Mouse (Mus musculus) forebrain, embryonic 14.5 days (tissue): ENCODE measurements around the gene Irs2. TPM values are rescaled to one million over a fixed set of nuclear protein-coding genes. Genes with fewer than 3 reads are reported as not detected.
A peak's percentile ranks its signal among the peaks of the same experiment; 100 is the strongest.

Source experiments
- ATAC-seq: fragments of 200-750 bp; cut with Nextera tagmentation; 2 replicates; pipeline ENCODE4 v1.8.0; 2017; ENCODE audit warnings: mild to moderate bottlenecking, moderate library complexity
- DNase-seq: peaks from one replicate; pipeline ENCODE4 v3.0.0-alpha.2; 2015; ENCODE audit warnings: low spot score
- H3K27ac ChIP-seq: fragments of 300-500 bp; sonication (generic); 2 replicates; pipeline ENCODE4 v1.5.1; 2014; ENCODE audit warnings: low read depth, mild to moderate bottlenecking, control low read depth, low read length, moderate library complexity
- H3K27me3 ChIP-seq: fragments of 300-500 bp; sonication (generic); replicated peaks from 2 replicates; pipeline ENCODE4 v1.6.1; 2014; ENCODE audit warnings: low read length, control low read depth, mixed read lengths; ENCODE audit not compliant: control insufficient read depth, insufficient read depth
- H3K36me3 ChIP-seq: fragments of 300-500 bp; sonication (generic); 2 replicates; pipeline ENCODE4 v1.6.1; 2014; ENCODE audit warnings: low read length, control low read depth; ENCODE audit not compliant: control insufficient read depth, insufficient read depth
- H3K4me1 ChIP-seq: fragments of 300-500 bp; sonication (generic); 2 replicates; pipeline ENCODE4 v1.6.1; 2014; ENCODE audit warnings: antibody characterized with exemption, low read length, control low read depth; ENCODE audit not compliant: control insufficient read depth, insufficient read depth
- H3K4me2 ChIP-seq: fragments of 300-500 bp; sonication (generic); 2 replicates; pipeline ENCODE4 v1.6.1; 2014; ENCODE audit warnings: mild to moderate bottlenecking, control low read depth, low read length
- H3K4me3 ChIP-seq: fragments of 300-500 bp; sonication (generic); 2 replicates; pipeline ENCODE4 v1.5.1; 2014; ENCODE audit warnings: low read depth, low read length, control low read depth
- H3K9ac ChIP-seq: fragments of 300-500 bp; sonication (generic); 2 replicates; pipeline ENCODE4 v1.6.1; 2014; ENCODE audit warnings: mild to moderate bottlenecking, low read length, control low read depth, moderate library complexity
- H3K9me3 ChIP-seq: fragments of 300-500 bp; sonication (generic); replicated peaks from 2 replicates; pipeline ENCODE4 v1.6.1; 2016; ENCODE audit warnings: low read length, control low read depth, mixed read lengths; ENCODE audit not compliant: control insufficient read depth
- WGBS: fragments of 180-500 bp; shearing (Covaris S2); extraction: QIAGEN DNeasy Blood & Tissue Kit; methylation state at CpG from one replicate; pipeline ENCODE4 v1.1.7; 2014; 5-methylcytosine and 5-hydroxymethylcytosine counted together
- polyA plus RNA-seq: library from polyadenylated mRNA; unstranded; fragments of >200 nt; fragmentation: Nextera tagmentation; extraction: Ambion mirVana; gene quantifications from 2 replicates; pipeline ENCODE4 v1.2.1, GENCODE M21; 2014

Gene Irs2
- polyA plus RNA-seq, 1 experiment from 2014 or later = 3.9 TPM

DNA sequence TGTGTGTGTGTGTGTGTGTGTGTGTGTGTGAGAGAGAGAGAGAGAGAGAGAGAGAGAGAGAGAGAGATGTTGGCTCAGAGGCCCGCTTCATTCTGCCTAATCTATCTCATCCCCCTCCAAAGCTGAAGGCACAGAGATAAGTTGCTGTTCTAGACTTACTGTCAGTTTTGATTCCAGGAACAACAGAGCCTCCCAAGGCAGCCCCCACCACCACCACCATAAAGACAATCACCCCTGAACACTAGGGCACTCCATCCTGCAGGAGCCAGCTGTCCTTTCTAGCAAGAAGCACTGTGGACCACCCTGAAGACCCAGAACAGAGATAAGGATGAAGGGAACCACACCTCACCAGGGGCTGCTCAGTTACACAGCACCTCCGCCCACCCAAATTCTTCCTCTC lies 12.0 kb downstream of the Irs2 start:
- Histone ChIP-seq H3K4me3 (no peak overlapping the region), H3K9ac (no peak overlapping the region), H3K9me3 (no peaks in the 10 kb centered on the region), H3K27ac (no peak overlapping the region), H3K36me3 (peaks cover 9% of the 10 kb centered on the region; the same call in 1 of the 2 replicates), H3K4me2 (no peak overlapping the region), H3K27me3 (no peaks in the 10 kb centered on the region), H3K4me1 (peaks cover 34% of the 10 kb centered on the region)
- ATAC-seq (no peak), DNase-seq (no peak)
- 94% methylated on average over 2 of the region's 2 CpGs for WGBS

DNA sequence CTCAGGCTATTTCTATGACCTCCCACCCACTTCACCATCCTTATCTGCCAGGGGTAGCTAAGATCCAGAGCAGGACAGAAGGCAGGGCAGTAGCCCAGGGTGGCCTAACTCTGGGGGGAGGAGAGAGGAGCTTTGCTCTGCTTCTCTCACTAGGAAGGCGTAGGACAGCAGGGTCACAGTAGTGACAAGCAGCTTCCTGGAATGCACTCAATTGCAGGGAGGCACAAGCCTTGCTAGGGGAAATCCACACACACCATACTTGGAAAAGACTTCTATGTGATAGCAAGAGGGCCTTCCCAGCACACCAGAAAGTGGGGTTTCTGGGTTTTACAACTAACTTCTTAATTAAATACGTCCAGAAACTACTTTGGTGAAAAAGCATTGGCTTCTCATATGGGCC lies 12.5 kb downstream of the Irs2 start:
- DNase-seq (no peak), ATAC-seq (no peak)
- Histone ChIP-seq H3K4me2 (no peak overlapping the region), H3K9ac (no peak overlapping the region), H3K27me3 (no peaks in the 10 kb centered on the region), H3K4me3 (no peak overlapping the region), H3K36me3 (peaks cover 9% of the 10 kb centered on the region; the same call in 1 of the 2 replicates), H3K9me3 (no peaks in the 10 kb centered on the region), H3K27ac (no peak overlapping the region), H3K4me1 (peaks cover 34% of the 10 kb centered on the region)
- WGBS = 85% methylated on average over 2 of the region's 2 CpGs

DNA sequence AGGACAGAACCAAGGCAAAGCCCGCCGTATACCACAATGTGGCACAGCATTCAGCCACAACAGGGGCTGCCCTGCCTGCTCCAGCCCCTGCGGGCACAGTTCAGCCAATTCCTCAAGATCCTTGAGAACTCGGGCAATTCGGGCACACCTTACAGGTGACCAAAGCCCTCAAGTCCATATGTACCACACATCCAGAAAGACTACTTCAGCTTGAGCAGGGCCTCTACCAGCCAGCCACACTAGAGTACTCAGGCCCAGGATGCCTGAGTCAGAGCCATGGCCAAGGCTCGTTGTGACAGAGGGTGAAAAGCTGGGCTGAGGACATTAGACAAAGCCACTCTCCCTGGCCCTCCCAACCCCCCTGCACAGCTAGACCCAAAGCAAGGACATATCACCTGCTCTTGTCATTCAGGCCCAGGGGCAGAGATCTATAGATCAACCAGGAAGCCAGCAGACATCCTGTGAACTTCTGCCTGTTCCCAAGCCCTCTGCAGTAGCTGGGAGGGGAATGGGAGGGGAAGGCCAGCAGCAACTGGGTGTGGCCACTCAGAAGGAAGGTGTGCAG lies 13.8 kb downstream of the Irs2 start:
- Histone ChIP-seq H3K9ac (no peak overlapping the region), H3K9me3 (no peaks in the 10 kb centered on the region), H3K4me1 (peaks cover 34% of the 10 kb centered on the region), H3K36me3 (peaks cover 9% of the 10 kb centered on the region; the same call in 1 of the 2 replicates), H3K27me3 (no peaks in the 10 kb centered on the region), H3K4me2 (no peak overlapping the region), H3K4me3 (no peak overlapping the region), H3K27ac (no peak overlapping the region)
- no peak for DNase-seq
- WGBS = 91% methylated on average over 6 of the region's 6 CpGs
- ATAC-seq = no peak

DNA sequence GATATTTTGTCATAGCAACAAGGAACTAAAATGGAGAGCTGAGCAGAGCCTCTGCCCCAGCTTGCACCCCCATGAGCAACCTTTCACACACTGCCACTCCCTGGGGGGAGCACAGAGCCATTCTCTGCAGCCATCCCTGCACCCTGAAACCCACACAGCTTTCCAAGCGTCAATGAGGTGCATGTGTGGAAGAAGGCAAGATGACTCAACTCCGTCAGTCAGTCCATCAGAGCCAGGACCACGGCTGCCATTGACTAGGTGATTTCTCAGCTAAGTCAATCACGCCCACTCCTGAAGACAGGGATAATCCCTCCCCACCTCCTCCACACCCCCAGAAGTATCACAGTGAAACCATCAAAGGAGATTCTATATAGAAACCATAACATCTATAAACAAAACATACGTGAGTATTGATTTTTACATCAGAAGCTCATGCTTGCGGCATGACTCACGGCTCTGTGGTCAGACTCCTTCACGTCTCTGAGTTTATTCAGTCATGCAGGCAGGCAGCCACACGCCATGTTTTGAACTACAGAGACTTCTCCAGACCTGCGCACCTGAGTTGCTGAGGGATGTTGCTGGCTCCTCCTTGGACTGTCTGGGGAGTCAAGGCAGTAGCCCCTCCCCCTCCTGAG lies 14.6 kb downstream of the Irs2 start:
- DNase-seq (no peak), ATAC-seq (no peak)
- Histone ChIP-seq H3K27ac (no peak overlapping the region), H3K36me3 (peaks cover 9% of the 10 kb centered on the region; the same call in 1 of the 2 replicates), H3K4me3 (no peak overlapping the region), H3K4me2 (no peak overlapping the region), H3K9ac (no peak overlapping the region), H3K9me3 (no peaks in the 10 kb centered on the region), H3K27me3 (no peaks in the 10 kb centered on the region), H3K4me1 (peaks cover 36% of the 10 kb centered on the region)
- WGBS = 95% methylated on average over 10 of the region's 10 CpGs

DNA sequence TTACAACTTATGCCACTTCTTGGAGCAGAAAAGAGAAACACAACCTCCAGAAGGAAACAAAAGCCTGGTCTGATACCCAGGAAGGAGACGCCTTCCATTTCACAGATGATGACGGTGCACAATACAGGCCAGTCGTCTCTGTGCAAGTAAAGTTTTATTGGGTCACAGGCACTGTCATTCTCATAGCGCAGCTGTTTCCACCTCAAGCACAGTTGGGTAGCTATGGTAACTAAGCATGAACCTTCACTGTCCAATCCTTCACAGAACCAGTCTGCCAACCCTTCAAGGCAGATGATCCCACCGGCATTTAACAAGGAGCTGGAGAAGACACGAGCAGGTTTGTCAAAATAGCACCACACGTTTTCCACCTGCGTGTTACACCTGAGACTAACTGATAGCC lies 16.2 kb downstream of the Irs2 start:
- no peak for DNase-seq
- 52% methylated on average over 8 of the region's 8 CpGs for WGBS
- Histone ChIP-seq H3K4me2 (no peak overlapping the region), H3K27me3 (no peaks in the 10 kb centered on the region), H3K36me3 (0 out of 2 replicates have a peak, but pooled peaks cover 6% of the 10 kb centered on the region), H3K9ac (no peak overlapping the region), H3K4me3 (no peak overlapping the region), H3K27ac (no peak overlapping the region), H3K4me1 (peaks cover 36% of the 10 kb centered on the region), H3K9me3 (no peaks in the 10 kb centered on the region)
- no peak for ATAC-seq

DNA sequence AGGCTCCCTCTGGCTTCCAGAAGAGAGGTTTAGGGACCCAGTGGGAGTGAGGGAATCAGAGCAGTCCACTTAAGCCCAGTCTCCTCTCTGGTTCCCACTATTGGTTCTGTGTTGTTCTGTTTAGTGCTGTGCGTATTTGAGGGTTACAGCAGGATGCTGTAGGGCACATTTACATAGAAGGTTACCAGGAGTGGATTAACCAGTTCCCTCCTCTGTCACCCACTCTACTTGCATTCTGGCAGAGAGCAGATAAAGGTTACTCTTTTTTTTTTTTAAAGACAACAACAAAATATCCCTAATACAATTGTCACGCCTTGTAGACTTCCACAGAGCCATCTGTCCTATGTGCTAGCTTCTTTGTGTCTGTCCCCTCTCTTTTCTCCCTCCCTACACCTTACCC lies 16.9 kb downstream of the Irs2 start:
- no peaks in the 10 kb centered on the region for H3K9me3 ChIP-seq
- H3K4me1 ChIP-seq = peaks cover 36% of the 10 kb centered on the region
- 44% methylated on average over 2 of the region's 2 CpGs for WGBS
- no peak overlapping the region for H3K4me3 ChIP-seq
- DNase-seq (no peak), ATAC-seq (peak; percentile 24; the same call in 1 of the 2 replicates)
- H3K9ac ChIP-seq = no peak overlapping the region
- peaks cover 13% of the 10 kb centered on the region for H3K36me3 ChIP-seq
- no peaks in the 10 kb centered on the region for H3K27me3 ChIP-seq
- H3K4me2 ChIP-seq = 0 out of 2 replicates have a peak overlapping the region, but pooled peaks have one; percentile 9
- peak overlapping the region; percentile 74; the same call in 1 of the 2 replicates for H3K27ac ChIP-seq

DNA sequence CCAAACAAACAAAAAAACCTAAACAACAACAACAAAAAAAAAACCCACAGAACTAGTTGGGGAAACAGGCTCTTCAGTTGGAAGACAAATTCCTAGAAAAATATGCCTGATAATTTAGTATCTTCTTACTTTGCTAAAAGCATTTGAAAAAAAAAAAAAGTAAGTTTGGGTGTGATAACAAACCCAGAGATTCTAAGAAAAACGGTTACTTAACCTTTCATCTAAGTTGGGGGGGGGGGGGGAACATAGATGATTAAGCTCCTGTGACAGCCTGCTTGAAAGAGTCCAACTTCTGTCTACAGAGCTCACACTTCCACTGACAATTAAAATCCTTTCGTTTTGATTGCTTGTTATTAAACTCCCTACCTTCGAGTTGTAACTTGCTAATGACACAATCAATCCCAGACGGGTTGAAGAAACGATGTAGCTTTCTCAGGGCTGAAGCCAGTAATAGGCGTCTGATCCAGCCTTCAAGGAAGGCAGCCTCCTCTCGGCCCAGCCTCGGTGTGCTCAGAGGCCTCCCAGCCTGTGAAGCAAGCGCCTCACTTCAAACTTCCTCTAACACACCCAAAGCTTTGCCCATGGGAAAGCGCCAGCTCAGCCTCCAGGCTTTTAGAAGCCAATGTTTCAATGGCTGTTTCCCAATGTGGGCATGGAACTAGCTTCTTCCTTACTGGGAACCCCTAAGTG lies 17.7 kb downstream of the Irs2 start:
- ATAC-seq (peak; percentile 37; the same call in 1 of the 2 replicates), DNase-seq (peak; percentile 57)
- no peak overlapping the region for H3K9ac ChIP-seq
- H3K4me2 ChIP-seq = 0 out of 2 replicates have a peak overlapping the region, but pooled peaks have one; percentile 24
- no peaks in the 10 kb centered on the region for H3K27me3 ChIP-seq
- H3K36me3 ChIP-seq = peaks cover 21% of the 10 kb centered on the region
- no peaks in the 10 kb centered on the region for H3K9me3 ChIP-seq
- peaks cover 36% of the 10 kb centered on the region for H3K4me1 ChIP-seq
- WGBS = 3% methylated on average over 10 of the region's 10 CpGs
- peak overlapping the region; percentile 74; the same call in 1 of the 2 replicates for H3K27ac ChIP-seq
- H3K4me3 ChIP-seq = no peak overlapping the region

DNA sequence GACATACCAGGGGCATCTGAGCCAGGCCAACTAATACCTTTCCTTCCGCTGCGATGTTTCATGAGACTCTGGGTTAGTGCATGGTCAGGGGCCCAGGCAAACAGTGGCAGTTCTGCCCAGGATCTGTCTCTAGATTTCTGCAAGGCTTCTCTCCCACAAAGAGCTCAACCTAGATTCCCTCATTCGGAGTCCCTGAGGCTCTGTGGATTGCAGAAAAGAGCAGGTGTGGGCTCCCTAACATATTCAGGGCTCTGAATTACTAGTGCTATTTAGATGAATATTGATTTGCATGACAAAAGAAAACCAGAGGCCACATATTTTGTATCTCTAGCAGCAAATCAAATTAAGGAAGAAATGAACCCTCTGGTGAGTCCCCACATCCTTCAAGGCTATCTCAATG lies 18.3 kb downstream of the Irs2 start:
- peak; percentile 63 for ATAC-seq
- H3K9ac ChIP-seq = peak overlapping the region; percentile 21; the same call in 1 of the 2 replicates
- 16% methylated on average over 3 of the region's 3 CpGs for WGBS
- H3K27ac ChIP-seq = peak overlapping the region; percentile 70
- no peaks in the 10 kb centered on the region for H3K9me3 ChIP-seq
- peaks cover 26% of the 10 kb centered on the region for H3K36me3 ChIP-seq
- peak; percentile 68 for DNase-seq
- H3K4me3 ChIP-seq = no peak overlapping the region
- H3K27me3 ChIP-seq = no peaks in the 10 kb centered on the region
- H3K4me2 ChIP-seq = peak overlapping the region; percentile 14; the same call in 1 of the 2 replicates
- peaks cover 36% of the 10 kb centered on the region for H3K4me1 ChIP-seq
